Mouse (Mus musculus): Measurements from ENCODE around the gene Gm4187. TPM values are rescaled to one million over a fixed set of nuclear protein-coding genes. Genes with fewer than 3 reads are reported as not detected.

Gene Gm4187
- polyA plus RNA-seq (2014; fragmentation: Illumina TruSeq; extraction: RNeasy Lipid Tissue Mini Kit (QIAGEN cat#74804)), result not detected

DNA sequence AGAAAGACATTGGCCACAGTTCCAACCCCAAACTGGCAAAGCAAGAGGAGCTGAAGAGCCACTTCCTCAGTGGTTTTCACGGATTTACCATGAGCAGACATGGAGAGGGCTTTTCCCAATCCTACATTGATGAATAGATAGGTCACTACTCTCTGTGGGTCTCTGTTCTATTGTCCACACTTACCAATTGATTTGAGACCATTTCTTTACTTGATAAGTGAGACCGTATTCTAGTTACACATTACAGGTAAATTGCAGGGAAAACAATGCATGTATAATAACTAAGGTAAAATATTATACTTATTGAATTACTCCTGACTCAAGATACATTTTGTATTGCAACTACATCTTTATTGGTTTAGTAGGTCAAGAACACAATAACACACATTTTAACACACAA lies at the start of gene Gm4187:
TSS of gene Gm4187 (minus strand) at position 101 of the 400 bp plus-strand sequence.

DNA sequence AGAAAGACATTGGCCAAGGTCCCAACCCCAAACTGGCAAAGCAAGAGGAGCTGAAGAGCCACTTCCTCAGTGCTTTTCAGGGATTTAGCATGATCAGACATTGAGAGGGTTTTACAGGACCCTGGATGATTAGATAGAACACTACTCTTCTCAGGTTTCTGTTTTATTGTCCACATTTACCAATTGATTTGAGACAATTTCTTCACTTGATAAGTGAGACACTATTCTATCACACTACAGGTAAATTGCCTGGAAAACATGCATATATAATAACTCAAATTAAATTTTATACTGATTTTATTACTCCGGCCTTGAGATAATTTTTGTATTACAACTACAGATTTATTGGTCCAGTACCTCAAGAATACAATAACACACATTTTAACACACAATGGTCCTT lies 41.4 kb upstream of the Gm4187 start, which contains the start of gene Gm8660:
TSS of gene Gm8660 (minus strand) at position 101 of the 400 bp plus-strand sequence.

Other genes starting within 250 kb of the Gm4187 start
- gene Gm16451, start 211.5 kb downstream of the Gm4187 start, polyA plus RNA-seq (2014; fragmentation: Illumina TruSeq; extraction: RNeasy Lipid Tissue Mini Kit (QIAGEN cat#74804)), result not detected
- not detected for gene Gm10666, start 195.0 kb downstream of the Gm4187 start, polyA plus RNA-seq (2014; fragmentation: Illumina TruSeq; extraction: RNeasy Lipid Tissue Mini Kit (QIAGEN cat#74804))
- gene Vmn1r142, start 165.7 kb downstream of the Gm4187 start, polyA plus RNA-seq (2014; fragmentation: Illumina TruSeq; extraction: RNeasy Lipid Tissue Mini Kit (QIAGEN cat#74804)), result not detected
- not detected for gene Vmn1r143, start 140.3 kb downstream of the Gm4187 start, polyA plus RNA-seq (2014; fragmentation: Illumina TruSeq; extraction: RNeasy Lipid Tissue Mini Kit (QIAGEN cat#74804))
- not detected for gene Gm8653, start 128.5 kb downstream of the Gm4187 start, polyA plus RNA-seq (2014; fragmentation: Illumina TruSeq; extraction: RNeasy Lipid Tissue Mini Kit (QIAGEN cat#74804))
- not detected for gene Gm8453, start 100.2 kb downstream of the Gm4187 start, polyA plus RNA-seq (2014; fragmentation: Illumina TruSeq; extraction: RNeasy Lipid Tissue Mini Kit (QIAGEN cat#74804))
- gene Gm8660, start 41.3 kb upstream of the Gm4187 start, polyA plus RNA-seq (2014; fragmentation: Illumina TruSeq; extraction: RNeasy Lipid Tissue Mini Kit (QIAGEN cat#74804)), result not detected
- not detected for gene Vmn1r148, start 83.9 kb upstream of the Gm4187 start, polyA plus RNA-seq (2014; fragmentation: Illumina TruSeq; extraction: RNeasy Lipid Tissue Mini Kit (QIAGEN cat#74804))
- not detected for gene Vmn1r149, start 108.5 kb upstream of the Gm4187 start, polyA plus RNA-seq (2014; fragmentation: Illumina TruSeq; extraction: RNeasy Lipid Tissue Mini Kit (QIAGEN cat#74804))
- not detected for gene Gm10665, start 134.4 kb upstream of the Gm4187 start, polyA plus RNA-seq (2014; fragmentation: Illumina TruSeq; extraction: RNeasy Lipid Tissue Mini Kit (QIAGEN cat#74804))
- gene Vmn1r151, start 170.0 kb upstream of the Gm4187 start, polyA plus RNA-seq (2014; fragmentation: Illumina TruSeq; extraction: RNeasy Lipid Tissue Mini Kit (QIAGEN cat#74804)), result not detected
- not detected for gene Vmn1r152, start 193.2 kb upstream of the Gm4187 start, polyA plus RNA-seq (2014; fragmentation: Illumina TruSeq; extraction: RNeasy Lipid Tissue Mini Kit (QIAGEN cat#74804))
- not detected for gene Gm8677, start 205.2 kb upstream of the Gm4187 start, polyA plus RNA-seq (2014; fragmentation: Illumina TruSeq; extraction: RNeasy Lipid Tissue Mini Kit (QIAGEN cat#74804))
- gene Gm4201, start 235.6 kb upstream of the Gm4187 start, polyA plus RNA-seq (2014; fragmentation: Illumina TruSeq; extraction: RNeasy Lipid Tissue Mini Kit (QIAGEN cat#74804)), result not detected

All from ovary, adult 10 weeks (tissue).